Mouse (Mus musculus): Measurements from ENCODE around the gene Bpifc. TPM values are rescaled to one million over a fixed set of nuclear protein-coding genes. Genes with fewer than 3 reads are reported as not detected.
A peak's percentile ranks its signal among the peaks of the same experiment; 100 is the strongest.

Gene Bpifc
- polyA plus RNA-seq, 1 experiment from 2014 or later: 3.0 TPM

DNA sequence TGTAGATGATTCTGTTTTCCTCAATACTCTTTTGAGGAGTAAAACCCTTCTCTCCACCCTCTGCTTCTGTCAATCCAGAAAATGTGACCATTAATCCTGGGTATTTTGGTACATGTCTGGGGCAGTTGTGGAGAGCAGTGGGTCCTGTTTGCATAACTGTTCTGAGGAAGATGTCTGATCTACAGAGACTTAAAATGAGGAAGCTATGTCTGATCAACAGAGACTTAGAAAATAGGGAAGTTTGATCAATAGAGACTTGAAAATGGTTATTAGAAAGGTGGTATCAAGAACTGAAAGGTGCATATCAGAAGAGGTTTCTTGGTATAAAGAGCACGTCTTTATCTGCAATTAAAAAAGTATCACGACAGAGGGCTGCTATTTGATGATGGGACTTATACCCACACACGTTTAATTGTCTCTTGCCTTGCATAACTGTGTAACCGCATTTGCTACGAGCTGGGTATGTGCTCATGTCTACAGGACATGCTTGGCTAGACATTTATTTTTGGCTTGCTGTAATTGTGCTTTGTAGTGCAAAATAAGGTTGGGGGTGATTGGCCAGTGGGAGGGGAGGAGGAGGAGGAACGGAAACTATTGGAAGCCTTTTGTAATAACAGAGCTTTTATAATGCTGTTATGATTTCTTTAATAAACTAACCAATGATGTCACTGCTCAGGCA is 59.8 kb downstream of the Bpifc start:
- no peak overlapping the region for H3K9ac ChIP-seq (ENCODE audit: low read length)

GRCm38 (mm10) chr10:85948483-85949196 is 63.1 kb downstream of the Bpifc start:
- H3K27me3 ChIP-seq (ENCODE audit: control insufficient read depth, insufficient read depth, low read length): no peaks in the 10 kb centered on the region
- no peak overlapping the region for H3K4me3 ChIP-seq (replicated peaks; ENCODE audit: low read length)
- no peak overlapping the region for H3K27ac ChIP-seq (ENCODE audit: low read length)
- no peaks in the 10 kb centered on the region for H3K4me1 ChIP-seq (ENCODE audit: control insufficient read depth, insufficient read depth, low read length)
- ATAC-seq (ENCODE audit: insufficient read depth, low FRiP score): no peak
- WGBS: 95% methylated on average over 8 of the region's 8 CpGs
- H3K9ac ChIP-seq (ENCODE audit: low read length): no peak overlapping the region
- no peak overlapping the region for H3K4me2 ChIP-seq (ENCODE audit: low read depth, low read length)
- no peaks in the 10 kb centered on the region for H3K9me3 ChIP-seq (replicated peaks; ENCODE audit: control insufficient read depth, low read length)
- H3K36me3 ChIP-seq (ENCODE audit: control insufficient read depth, insufficient read depth, low read length): peaks cover 42% of the 10 kb centered on the region

More for the DNA sequence above, 59.8 kb downstream of the Bpifc start:
- Histone ChIP-seq H3K27ac (ENCODE audit: low read length) (no peak overlapping the region), H3K4me2 (ENCODE audit: low read depth, low read length) (no peak overlapping the region), H3K4me3 (replicated peaks; ENCODE audit: low read length) (no peak overlapping the region), H3K9me3 (replicated peaks; ENCODE audit: control insufficient read depth, low read length) (no peaks in the 10 kb centered on the region), H3K36me3 (ENCODE audit: control insufficient read depth, insufficient read depth, low read length) (peaks cover 28% of the 10 kb centered on the region), H3K4me1 (ENCODE audit: control insufficient read depth, insufficient read depth, low read length) (peaks cover 4% of the 10 kb centered on the region; the same call in 1 of the 2 replicates), H3K27me3 (ENCODE audit: control insufficient read depth, insufficient read depth, low read length) (no peaks in the 10 kb centered on the region)
- ATAC-seq (ENCODE audit: insufficient read depth, low FRiP score): no peak
- WGBS: 85% methylated on average over 6 of the region's 6 CpGs

DNA sequence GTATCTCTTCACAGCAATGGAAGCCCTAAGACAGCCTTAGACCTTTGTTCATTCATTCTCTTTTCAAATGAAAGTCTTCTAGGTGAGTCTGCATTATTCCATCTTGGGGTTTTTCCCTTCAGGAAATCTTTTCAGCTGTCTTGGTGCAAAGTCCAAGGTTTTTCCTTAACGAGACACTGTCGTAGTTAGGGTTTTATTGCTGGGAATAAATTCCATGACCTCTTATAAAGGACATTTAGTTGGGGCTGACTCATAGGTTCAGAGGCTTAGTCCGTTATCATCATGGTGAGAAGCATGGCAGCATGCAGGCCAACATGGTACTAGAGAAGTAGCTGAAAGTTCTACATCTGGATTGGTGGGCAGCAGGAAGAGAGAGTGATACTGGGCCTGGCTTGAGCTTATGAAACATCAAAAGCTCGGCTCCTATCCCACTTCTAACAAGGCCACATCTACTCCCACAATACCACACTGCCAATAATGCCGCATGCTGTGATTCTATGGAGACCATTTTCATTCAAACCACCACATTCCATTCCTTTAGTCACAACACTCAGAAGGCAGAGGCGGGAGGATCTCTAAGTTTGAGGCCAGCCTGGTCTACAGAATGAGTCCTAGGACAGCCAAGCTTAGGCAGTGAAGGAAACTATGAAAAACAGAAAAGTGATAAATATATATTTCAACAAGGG is 75.3 kb downstream of the Bpifc start:
- no peak overlapping the region for H3K27ac ChIP-seq (ENCODE audit: low read length)
- no peak for ATAC-seq (ENCODE audit: insufficient read depth, low FRiP score)
- 93% methylated on average over 6 of the region's 6 CpGs for WGBS

GRCm38 (mm10) chr10:85929962-85930361 is 81.7 kb downstream of the Bpifc start:
- Histone ChIP-seq H3K9me3 (replicated peaks; ENCODE audit: control insufficient read depth, low read length) (no peaks in the 10 kb centered on the region), H3K9ac (ENCODE audit: low read length) (no peak overlapping the region), H3K4me2 (ENCODE audit: low read depth, low read length) (no peak overlapping the region), H3K4me1 (ENCODE audit: control insufficient read depth, insufficient read depth, low read length) (no peaks in the 10 kb centered on the region), H3K4me3 (replicated peaks; ENCODE audit: low read length) (no peak overlapping the region), H3K27ac (ENCODE audit: low read length) (no peak overlapping the region), H3K27me3 (ENCODE audit: control insufficient read depth, insufficient read depth, low read length) (no peaks in the 10 kb centered on the region), H3K36me3 (ENCODE audit: control insufficient read depth, insufficient read depth, low read length) (no peaks in the 10 kb centered on the region)
- ATAC-seq (ENCODE audit: insufficient read depth, low FRiP score): no peak
- WGBS: 91% methylated on average over 11 of the region's 11 CpGs

More for the DNA sequence above, 75.3 kb downstream of the Bpifc start:
- Histone ChIP-seq H3K4me3 (replicated peaks; ENCODE audit: low read length) (no peak overlapping the region), H3K36me3 (ENCODE audit: control insufficient read depth, insufficient read depth, low read length) (peaks cover 23% of the 10 kb centered on the region), H3K9me3 (replicated peaks; ENCODE audit: control insufficient read depth, low read length) (0 out of 2 replicates have a peak, but pooled peaks cover 8% of the 10 kb centered on the region), H3K9ac (ENCODE audit: low read length) (no peak overlapping the region), H3K4me2 (ENCODE audit: low read depth, low read length) (no peak overlapping the region), H3K4me1 (ENCODE audit: control insufficient read depth, insufficient read depth, low read length) (no peaks in the 10 kb centered on the region), H3K27me3 (ENCODE audit: control insufficient read depth, insufficient read depth, low read length) (no peaks in the 10 kb centered on the region)

- Histone ChIP-seq H3K4me3 (replicated peaks; ENCODE audit: low read length) (peak overlapping the region; percentile 51; the same call in 1 of the 2 replicates), H3K9ac (ENCODE audit: low read length) (no peak overlapping the region), H3K9me3 (replicated peaks; ENCODE audit: control insufficient read depth, low read length) (no peaks in the 10 kb centered on the region), H3K4me2 (ENCODE audit: low read depth, low read length) (peak overlapping the region; percentile 93), H3K27ac (ENCODE audit: low read length) (no peak overlapping the region), H3K27me3 (ENCODE audit: control insufficient read depth, insufficient read depth, low read length) (no peaks in the 10 kb centered on the region), H3K36me3 (ENCODE audit: control insufficient read depth, insufficient read depth, low read length) (no peaks in the 10 kb centered on the region), H3K4me1 (ENCODE audit: control insufficient read depth, insufficient read depth, low read length) (no peaks in the 10 kb centered on the region)
- WGBS: 42% methylated on average over 11 of the region's 11 CpGs
- ATAC-seq (ENCODE audit: insufficient read depth, low FRiP score): no peak
These were observed 82.5 kb downstream of the Bpifc start for GRCm38 (mm10) chr10:85929208-85929591.

- H3K36me3 ChIP-seq (ENCODE audit: control insufficient read depth, insufficient read depth, low read length): no peaks in the 10 kb centered on the region
- peak overlapping the region; percentile 51 for H3K4me3 ChIP-seq (replicated peaks; ENCODE audit: low read length)
- no peaks in the 10 kb centered on the region for H3K4me1 ChIP-seq (ENCODE audit: control insufficient read depth, insufficient read depth, low read length)
- no peaks in the 10 kb centered on the region for H3K27me3 ChIP-seq (ENCODE audit: control insufficient read depth, insufficient read depth, low read length)
- ATAC-seq (ENCODE audit: insufficient read depth, low FRiP score): peak; percentile 80; the same call in 1 of the 2 replicates
- peak overlapping the region; percentile 93 for H3K4me2 ChIP-seq (ENCODE audit: low read depth, low read length)
- H3K9me3 ChIP-seq (replicated peaks; ENCODE audit: control insufficient read depth, low read length): no peaks in the 10 kb centered on the region
- peak overlapping the region; percentile 48 for H3K9ac ChIP-seq (ENCODE audit: low read length)
- no peak overlapping the region for H3K27ac ChIP-seq (ENCODE audit: low read length)
- WGBS: 1% methylated on average over 63 of the region's 63 CpGs
These were observed 83.0 kb downstream of the Bpifc start for GRCm38 (mm10) chr10:85928499-85929207.

DNA sequence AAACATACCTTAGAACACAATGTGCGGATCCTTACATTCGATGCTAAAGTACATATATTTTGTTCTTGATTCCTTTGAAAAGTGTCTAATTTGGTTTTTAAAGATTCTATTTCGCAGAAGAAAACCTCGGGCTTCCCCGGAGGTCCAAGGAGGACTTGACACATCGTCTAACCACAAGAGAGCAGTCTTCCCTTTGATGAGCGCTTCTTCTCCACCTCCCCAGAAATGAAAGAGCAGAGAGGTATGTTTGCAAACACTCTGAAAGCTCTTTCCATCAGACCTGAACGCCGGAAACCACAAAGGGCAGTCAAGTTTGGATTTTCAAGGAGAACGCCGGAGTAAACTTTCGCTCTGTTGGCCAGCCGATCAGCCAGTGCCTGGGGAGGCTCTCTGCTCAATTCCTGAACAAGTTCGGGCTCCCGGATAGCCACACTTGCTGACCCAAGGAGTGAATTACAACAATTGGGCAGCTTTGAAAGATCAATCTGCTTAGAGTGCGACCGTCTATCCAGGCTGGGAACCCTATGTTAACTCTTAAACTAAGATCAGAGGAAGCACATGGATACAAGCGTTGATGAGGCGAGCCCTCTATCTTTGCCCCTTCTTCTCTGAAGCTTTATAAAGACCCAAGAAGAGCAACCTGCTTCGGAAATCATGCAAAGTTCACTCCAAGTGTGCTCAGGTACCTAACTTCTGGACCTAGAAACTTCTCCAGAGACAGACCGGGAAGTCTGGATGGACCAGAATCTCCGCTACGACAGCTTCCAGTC is 83.8 kb downstream of the Bpifc start, which contains the start of gene Ascl4:
TSS of gene Ascl4 (plus strand) at position 6 of the 770 bp plus-strand sequence.
- H3K27ac ChIP-seq (ENCODE audit: low read length): no peak within 1 kb of the TSS
- peak within 1 kb of the TSS; percentile 93 for H3K4me2 ChIP-seq (ENCODE audit: low read depth, low read length)
- no peaks in the 10 kb centered on the region for H3K27me3 ChIP-seq (ENCODE audit: control insufficient read depth, insufficient read depth, low read length)
- H3K36me3 ChIP-seq (ENCODE audit: control insufficient read depth, insufficient read depth, low read length): no peaks in the 10 kb centered on the region
- peak within 1 kb of the TSS; percentile 51 for H3K4me3 ChIP-seq (replicated peaks; ENCODE audit: low read length)
- H3K4me1 ChIP-seq (ENCODE audit: control insufficient read depth, insufficient read depth, low read length): no peaks in the 10 kb centered on the region
- H3K9me3 ChIP-seq (replicated peaks; ENCODE audit: control insufficient read depth, low read length): no peaks in the 10 kb centered on the region
- 2% methylated on average over 23 of the region's 23 CpGs for WGBS
- peak within 1 kb of the TSS; percentile 48 for H3K9ac ChIP-seq (ENCODE audit: low read length)
- ATAC-seq (ENCODE audit: insufficient read depth, low FRiP score): no peak

All from stomach, embryonic 16.5 days (tissue).